Mouse (Mus musculus): ENCODE measurements around the gene Mybphl.

GRCm38 (mm10) chr3:108336878-108337277 is 27.8 kb upstream of the Mybphl start:
- no peak for TF ChIP-seq EP300 (optimal IDR thresholded peaks at IDR 0.05)
- no peak for TF ChIP-seq CTCF (IDR thresholded peaks at IDR 0.05; ENCODE audit: low read depth)

Data from stomach, postnatal 0 days (tissue).